Mouse (Mus musculus): Measurements from ENCODE around the gene Lpgat1. TPM values are rescaled to one million over a fixed set of nuclear protein-coding genes. Genes with fewer than 3 reads are reported as not detected.

Gene Lpgat1
- total RNA-seq (2021), result 10 to 100 TPM; 21.9 to 38.7 TPM
- long read RNA-seq, experiment 1, partial matches to known transcripts, result 1 of 24 reads
- long read RNA-seq, experiment 1, other reads (novel, unspliced or antisense), result 22 of 24 reads
- long read RNA-seq, experiment 2, full-length matches to known transcripts, result 11 of 30 reads
- long read RNA-seq, experiment 2, partial matches to known transcripts, result 0 of 30 reads
- long read RNA-seq, experiment 2, other reads (novel, unspliced or antisense), result 19 of 30 reads

GRCm38 (mm10) chr1:191717601-191718498 is at the start of gene Lpgat1:
TSS of gene Lpgat1 (plus strand) at chr1:191717834.
- intact Hi-C loops (cut with DNase I), result loop anchor here (5.0 kb wide), 2 partner anchors 91 to 141 kb away; partner anchors contain the start of genes Dtl and Ints7
- peak; percentile 93 for DNase-seq
- Histone ChIP-seq H3K27ac (peak within 1 kb of the TSS; percentile 94), H3K4me3 (peak within 1 kb of the TSS; percentile 94)
- peak; percentile 38 for TF ChIP-seq CTCF (IDR thresholded peaks at IDR 0.05)

GRCm38 (mm10) chr1:191668030-191668429 is 49.6 kb upstream of the Lpgat1 start:
- no peak overlapping the region for H3K27ac ChIP-seq
- no peak for DNase-seq
- H3K4me3 ChIP-seq, result no peak overlapping the region
- intact Hi-C loops (cut with DNase I), result no loop called here
- no peak for TF ChIP-seq CTCF (IDR thresholded peaks at IDR 0.05)

- TF ChIP-seq CTCF (IDR thresholded peaks at IDR 0.05), result no peak
- intact Hi-C loops (cut with DNase I), result no loop called here
- no peak overlapping the region for H3K27ac ChIP-seq
- no peak overlapping the region for H3K4me3 ChIP-seq
- no peak for DNase-seq
Observed at GRCm38 (mm10) chr1:191674071-191674470, 43.6 kb upstream of the Lpgat1 start.

GRCm38 (mm10) chr1:191681633-191682032 is 36.0 kb upstream of the Lpgat1 start:
- DNase-seq, result no peak
- TF ChIP-seq CTCF (IDR thresholded peaks at IDR 0.05), result no peak
- Histone ChIP-seq H3K4me3 (no peak overlapping the region), H3K27ac (no peak overlapping the region)
- intact Hi-C loops (cut with DNase I), result no loop called here

- H3K27ac ChIP-seq, result no peak overlapping the region
- no peak for DNase-seq
- intact Hi-C loops (cut with DNase I), result no loop called here
- no peak overlapping the region for H3K4me3 ChIP-seq
- no peak for TF ChIP-seq CTCF (IDR thresholded peaks at IDR 0.05)
Observed at GRCm38 (mm10) chr1:191687531-191687930, 30.1 kb upstream of the Lpgat1 start.

- H3K27ac ChIP-seq, result no peak overlapping the region
- no peak for TF ChIP-seq CTCF (IDR thresholded peaks at IDR 0.05)
- intact Hi-C loops (cut with DNase I), result no loop called here
- DNase-seq, result peak; percentile 21
- no peak overlapping the region for H3K4me3 ChIP-seq
Observed at GRCm38 (mm10) chr1:191693231-191693630, 24.4 kb upstream of the Lpgat1 start.

GRCm38 (mm10) chr1:191698253-191698795 is 19.3 kb upstream of the Lpgat1 start:
- no peak for TF ChIP-seq CTCF (IDR thresholded peaks at IDR 0.05)
- Histone ChIP-seq H3K27ac (no peak overlapping the region), H3K4me3 (no peak overlapping the region)
- intact Hi-C loops (cut with DNase I), result no loop called here
- DNase-seq, result no peak

- Histone ChIP-seq H3K27ac (no peak overlapping the region), H3K4me3 (no peak overlapping the region)
- DNase-seq, result no peak
- TF ChIP-seq CTCF (IDR thresholded peaks at IDR 0.05), result no peak
- intact Hi-C loops (cut with DNase I), result no loop called here
Observed at GRCm38 (mm10) chr1:191704535-191704934, 13.1 kb upstream of the Lpgat1 start.

GRCm38 (mm10) chr1:191706541-191707078 is 11.0 kb upstream of the Lpgat1 start:
- no peak for TF ChIP-seq CTCF (IDR thresholded peaks at IDR 0.05)
- Histone ChIP-seq H3K27ac (no peak overlapping the region), H3K4me3 (no peak overlapping the region)
- intact Hi-C loops (cut with DNase I), result no loop called here
- no peak for DNase-seq

- DNase-seq, result no peak
- TF ChIP-seq CTCF (IDR thresholded peaks at IDR 0.05), result no peak
- H3K4me3 ChIP-seq, result no peak overlapping the region
- no peak overlapping the region for H3K27ac ChIP-seq
- intact Hi-C loops (cut with DNase I), result no loop called here
Observed at GRCm38 (mm10) chr1:191709811-191710210, 7.8 kb upstream of the Lpgat1 start.

- no peak overlapping the region for H3K4me3 ChIP-seq
- intact Hi-C loops (cut with DNase I), result no loop called here
- no peak overlapping the region for H3K27ac ChIP-seq
- no peak for TF ChIP-seq CTCF (IDR thresholded peaks at IDR 0.05)
- DNase-seq, result no peak
Observed at GRCm38 (mm10) chr1:191712224-191712838, 5.3 kb upstream of the Lpgat1 start.

GRCm38 (mm10) chr1:191713813-191714212 is 3.8 kb upstream of the Lpgat1 start:
- no peak overlapping the region for H3K4me3 ChIP-seq
- no peak overlapping the region for H3K27ac ChIP-seq
- intact Hi-C loops (cut with DNase I), result no loop called here
- TF ChIP-seq CTCF (IDR thresholded peaks at IDR 0.05), result no peak
- DNase-seq, result no peak
